Mouse (Mus musculus) limb, embryonic 15.5 days (tissue): ENCODE data around the gene Ddah1. TPM values are rescaled to one million over a fixed set of nuclear protein-coding genes. Genes with fewer than 3 reads are reported as not detected.

ENCODE experiments used
- ATAC-seq: fragments of 200-750 bp; cut with Nextera tagmentation; 2 replicates; pipeline ENCODE4 v1.8.0; 2017; ENCODE audit warnings: low read depth, moderate TSS enrichment; ENCODE audit not compliant: insufficient number of reproducible peaks, low FRiP score, low TSS enrichment
- H3K27ac ChIP-seq: fragments of 300-500 bp; sonication (generic); 2 replicates; pipeline ENCODE4 v1.5.1; 2015; ENCODE audit warnings: moderate library complexity, mild to moderate bottlenecking, inconsistent platforms
- H3K27me3 ChIP-seq: fragments of 300-500 bp; sonication (generic); 2 replicates; pipeline ENCODE4 v1.6.1; 2015; ENCODE audit warnings: inconsistent platforms
- H3K36me3 ChIP-seq: fragments of 300-500 bp; sonication (generic); 2 replicates; pipeline ENCODE4 v1.6.1; 2015; ENCODE audit warnings: inconsistent platforms
- H3K4me1 ChIP-seq: fragments of 300-500 bp; sonication (generic); 2 replicates; pipeline ENCODE4 v1.6.1; 2015; ENCODE audit warnings: inconsistent platforms
- H3K4me2 ChIP-seq: fragments of 300-500 bp; sonication (generic); 2 replicates; pipeline ENCODE4 v1.6.1; 2015; ENCODE audit warnings: mild to moderate bottlenecking, inconsistent platforms
- H3K4me3 ChIP-seq: fragments of 300-500 bp; sonication (generic); 2 replicates; pipeline ENCODE4 v1.5.1; 2015; ENCODE audit warnings: mild to moderate bottlenecking, inconsistent platforms
- H3K9ac ChIP-seq: fragments of 300-500 bp; sonication (generic); 2 replicates; pipeline ENCODE4 v1.6.1; 2015; ENCODE audit warnings: inconsistent platforms
- H3K9me3 ChIP-seq: fragments of 300-500 bp; sonication (generic); 2 replicates; pipeline ENCODE4 v1.6.1; 2016; ENCODE audit warnings: inconsistent platforms
- WGBS: fragments of 180-500 bp; shearing (Covaris S2); methylation state at CpG from one replicate; pipeline ENCODE4 v1.1.7; 2015; 5-methylcytosine and 5-hydroxymethylcytosine counted together
- polyA plus RNA-seq: library from polyadenylated mRNA; unstranded; fragments of >200 nt; fragmentation: Nextera tagmentation; extraction: Ambion mirVana; gene quantifications from 2 replicates; pipeline ENCODE4 v1.2.1, GENCODE M21; 2015

The Ddah1 gene
- polyA plus RNA-seq, 1 experiment from 2014 or later = 48.5 TPM

- 9% methylated on average over 3 of the region's 3 CpGs for WGBS
- no peak for ATAC-seq
- H3K4me2 ChIP-seq = no peak overlapping the region
- no peak overlapping the region for H3K4me3 ChIP-seq
- H3K9me3 ChIP-seq = no peaks in the 10 kb centered on the region
- peaks cover 22% of the 10 kb centered on the region for H3K4me1 ChIP-seq
- no peaks in the 10 kb centered on the region for H3K27me3 ChIP-seq
- no peak overlapping the region for H3K9ac ChIP-seq
- H3K27ac ChIP-seq = no peak overlapping the region
- peaks cover 39% of the 10 kb centered on the region for H3K36me3 ChIP-seq
Observed at GRCm38 (mm10) chr3:145941971-145942370, 183.5 kb downstream of the Ddah1 start.

Other genes starting within 250 kb of the Ddah1 start
- gene Znhit6, start 182.5 kb upstream of the Ddah1 start, polyA plus RNA-seq = 33.7 and 37.8 TPM in 2 replicates
- gene Ccn1, start 108.7 kb upstream of the Ddah1 start, polyA plus RNA-seq = 92.0 and 104 TPM in 2 replicates
- gene Bcl10, start 164.1 kb downstream of the Ddah1 start, polyA plus RNA-seq = 50.2 and 53.7 TPM in 2 replicates
- gene 2410004B18Rik, start 179.3 kb downstream of the Ddah1 start, polyA plus RNA-seq = 43.2 and 45.7 TPM in 2 replicates
- gene Syde2, start 229.2 kb downstream of the Ddah1 start, polyA plus RNA-seq = 1.7 and 1.8 TPM in 2 replicates